Mouse (Mus musculus): ENCODE data around the gene Hnrnpul2.

GRCm38 (mm10) chr19:8850402-8850901, 30.6 kb downstream of the Hnrnpul2 start, which contains the start of gene Lrrn4cl:
- TF ChIP-seq CTCF (IDR thresholded peaks at IDR 0.05; ENCODE audit: extremely low read depth, insufficient read length, insufficient replicate concordance, low read depth, low read length) (no peak), POLR2A (IDR thresholded peaks at IDR 0.05; ENCODE audit: low read depth, low read length) (no peak)

All from small intestine, adult 2 months (tissue).